Mouse (Mus musculus) G1E (cell line): ENCODE measurements around the gene Foxred2.

Experiments
- CTCF ChIP-seq: IDR thresholded peaks from 2 replicates; pipeline ENCODE4 v1.5.1; 2012; ENCODE audit warnings: low read depth, low read length, inconsistent platforms, mixed read lengths
- GATA1 ChIP-seq: IDR thresholded peaks from 2 replicates; pipeline ENCODE4 v1.6.1; 2012; ENCODE audit warnings: borderline replicate concordance, low read length, inconsistent platforms, mixed read lengths
- GATA2 ChIP-seq: IDR thresholded peaks from 2 replicates; pipeline ENCODE4 v1.6.1; 2012; ENCODE audit warnings: low read depth, low read length, inconsistent platforms, borderline replicate concordance
- POLR2AphosphoS5 ChIP-seq: IDR thresholded peaks from 2 replicates; pipeline ENCODE4 v1.6.1; 2012; ENCODE audit warnings: low read depth, low read length, inconsistent platforms; ENCODE audit not compliant: insufficient replicate concordance
- TAL1 ChIP-seq: conservative IDR thresholded peaks from 2 replicates; pipeline ENCODE4 v1.6.1; 2012; ENCODE audit warnings: low read depth, low read length, inconsistent platforms, mixed read lengths

- no peak for TF ChIP-seq CTCF
- TF ChIP-seq GATA2, result no peak
- TF ChIP-seq GATA1, result no peak
- no peak for TF ChIP-seq POLR2AphosphoS5
- no peak for TF ChIP-seq TAL1
Measured at GRCm38 (mm10) chr15:77921636-77922035, 34.9 kb downstream of the Foxred2 start.
